Mouse (Mus musculus) cerebellum, postnatal 25 days (tissue): Measurements from ENCODE around the gene Capn3.

Experiments used
- DNase-seq, 2 experiments: peaks; one replicate each; pipeline ENCODE4 v3.0.0; 2021; ENCODE audit warnings: mixed read lengths in 2 of 2

Capn3 gene

DNA sequence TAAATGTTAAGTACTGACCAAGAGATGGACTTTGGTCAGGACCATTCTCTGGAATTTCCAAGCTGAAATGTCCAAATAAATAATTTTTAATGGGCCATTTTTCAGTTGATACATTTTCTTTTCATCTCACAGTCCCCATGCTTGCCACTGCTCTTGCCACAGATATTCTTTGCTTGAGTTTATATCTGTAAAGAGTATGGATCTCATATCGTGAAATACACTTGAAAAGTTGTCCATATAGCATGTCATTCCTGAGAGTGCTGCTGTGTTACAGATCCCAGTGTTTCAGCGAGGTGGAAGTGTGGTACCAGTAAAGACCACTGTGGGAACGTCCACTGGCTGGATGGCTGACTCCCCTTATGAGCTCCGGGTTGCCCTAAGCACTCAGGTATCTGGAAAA lies at the start of gene Capn3:
Gene Capn3, plus strand, starts transcription at position 301 of the 400 bp plus-strand sequence.
- DNase-seq: no peak

DNA sequence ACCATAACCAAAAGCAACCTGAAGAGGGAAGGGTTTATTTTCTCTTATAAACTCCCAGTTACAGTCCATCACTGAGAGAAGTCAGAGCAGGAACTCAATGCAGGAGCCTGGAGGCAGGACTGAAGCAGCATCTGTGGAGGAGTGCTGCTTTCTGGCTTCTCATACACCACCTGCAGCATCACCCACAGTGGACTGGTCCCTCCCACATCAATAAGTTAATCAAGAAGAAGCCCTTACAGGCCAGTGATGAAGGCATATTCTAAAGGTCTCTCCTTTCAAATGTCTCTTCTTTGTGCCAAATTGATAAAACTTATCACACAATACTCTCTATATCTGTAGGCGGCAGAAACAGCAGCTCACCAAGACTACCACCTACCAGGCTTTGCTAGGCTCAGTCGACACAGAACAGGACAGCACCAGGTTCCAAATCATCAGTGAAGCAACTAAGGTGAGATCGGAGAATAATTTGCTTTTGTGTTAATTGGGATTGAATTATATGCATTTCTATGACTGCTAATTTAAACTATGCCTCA lies 44.7 kb upstream of the Capn3 start:
- no peak for DNase-seq

DNA sequence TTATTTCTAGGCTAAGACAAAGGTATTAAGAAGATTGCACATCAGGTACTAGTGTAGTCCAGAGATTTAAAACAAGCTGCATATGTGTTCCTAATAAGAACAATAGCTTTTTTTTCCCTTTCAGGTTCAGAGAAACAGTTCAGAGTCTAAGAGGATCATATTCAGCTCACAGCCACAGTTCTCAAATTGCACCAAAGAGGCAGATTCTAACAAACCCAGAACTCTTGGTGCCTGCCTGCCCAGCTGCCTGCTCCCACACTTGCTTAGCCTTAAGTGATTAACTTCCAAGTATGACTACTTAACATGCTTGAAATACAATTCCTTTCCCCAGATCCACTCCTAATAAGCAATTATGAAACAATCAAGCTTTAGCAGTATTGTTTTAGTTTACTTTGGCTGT lies 41.7 kb upstream of the Capn3 start:
- DNase-seq: no peak

DNA sequence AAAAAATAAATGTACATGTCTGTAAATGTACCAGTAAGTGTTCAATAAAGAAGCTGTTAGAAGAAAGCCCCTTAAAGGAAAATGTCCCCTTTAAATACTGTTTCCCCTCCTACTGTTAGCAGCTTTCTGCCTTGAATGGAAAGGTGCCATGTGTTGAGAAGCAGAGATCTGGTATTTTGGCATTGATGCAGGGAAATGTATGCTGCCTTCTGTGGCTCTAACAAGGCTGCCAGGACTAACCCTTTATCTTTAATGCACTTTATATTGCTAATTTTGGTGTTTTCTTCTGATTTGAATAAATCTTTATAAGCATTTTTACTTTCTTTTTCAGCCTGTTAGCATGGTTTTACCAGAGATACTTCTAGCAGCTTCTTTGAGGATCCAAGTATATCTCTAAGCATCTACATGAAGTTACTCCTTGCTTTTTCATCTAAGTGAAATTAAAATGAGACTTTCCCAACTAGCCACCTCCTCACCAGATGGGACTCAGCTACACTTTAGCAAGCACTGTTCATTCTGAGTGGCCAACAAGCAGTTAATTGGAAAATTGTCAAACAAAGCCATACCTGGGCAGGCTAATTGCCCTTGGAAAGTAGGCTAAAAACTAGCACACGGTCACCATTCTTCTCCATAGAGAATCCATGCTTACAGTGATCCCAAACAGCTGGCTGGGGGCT lies 40.9 kb upstream of the Capn3 start:
- peak; percentile 27 to 61 for DNase-seq

DNA sequence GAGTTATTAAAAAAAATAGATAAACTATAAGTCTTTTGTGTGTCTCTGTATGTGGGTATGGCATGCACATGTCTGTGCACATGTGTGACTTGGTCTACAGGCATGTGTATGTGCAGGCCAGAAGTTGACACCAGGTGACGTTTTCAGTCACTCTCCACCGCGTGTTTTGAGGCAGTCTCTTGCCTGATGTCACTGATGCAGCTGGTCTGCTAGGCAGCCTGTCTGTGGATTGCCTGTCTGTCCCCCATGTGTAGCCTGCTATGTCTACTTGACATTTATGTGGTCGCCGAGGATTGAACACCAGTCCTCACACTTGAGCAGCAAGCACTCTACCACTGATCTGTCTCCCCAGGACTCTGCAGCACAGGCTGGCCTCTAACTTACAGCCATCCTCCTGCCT lies 31.4 kb upstream of the Capn3 start:
- DNase-seq: no peak

DNA sequence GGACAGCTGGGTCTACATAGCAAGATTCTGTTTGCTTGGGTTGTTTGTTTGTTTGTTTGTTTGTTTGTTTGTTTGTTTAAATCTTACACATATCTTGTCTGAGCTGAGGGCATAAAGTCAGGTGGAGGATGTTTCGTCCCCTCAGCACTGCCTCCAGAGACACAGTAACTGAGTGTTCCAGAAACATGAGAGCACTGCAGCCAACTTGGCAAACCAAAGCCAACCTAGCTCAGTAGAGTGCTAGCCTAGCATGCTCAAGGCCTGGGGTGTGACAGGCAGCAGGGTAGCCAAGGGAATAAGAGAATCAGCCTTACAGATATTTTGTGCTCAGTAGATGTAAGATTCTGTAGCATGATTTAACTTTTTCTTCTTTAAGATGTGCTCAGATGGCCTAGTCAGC lies 11.3 kb upstream of the Capn3 start:
- no peak for DNase-seq

DNA sequence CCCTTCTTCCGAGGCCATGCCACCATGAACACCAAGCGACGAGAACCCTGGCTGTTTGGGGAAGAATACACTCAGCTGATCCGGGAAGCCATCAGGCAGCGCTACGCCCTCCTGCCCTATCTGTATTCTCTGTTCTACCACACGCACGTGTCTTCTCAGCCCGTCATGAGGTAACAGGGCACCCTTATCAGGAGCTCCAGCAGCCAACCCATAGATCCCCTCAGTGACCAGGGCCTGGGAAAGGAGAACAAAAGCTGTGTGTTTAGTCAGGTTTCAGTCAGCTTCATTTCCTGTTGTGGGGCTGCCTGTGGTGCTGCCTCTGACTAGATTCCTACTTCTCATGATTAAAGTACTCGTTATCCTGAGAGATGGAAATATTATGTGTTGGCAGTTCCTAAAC lies 9.4 kb upstream of the Capn3 start:
- no peak for DNase-seq

DNA sequence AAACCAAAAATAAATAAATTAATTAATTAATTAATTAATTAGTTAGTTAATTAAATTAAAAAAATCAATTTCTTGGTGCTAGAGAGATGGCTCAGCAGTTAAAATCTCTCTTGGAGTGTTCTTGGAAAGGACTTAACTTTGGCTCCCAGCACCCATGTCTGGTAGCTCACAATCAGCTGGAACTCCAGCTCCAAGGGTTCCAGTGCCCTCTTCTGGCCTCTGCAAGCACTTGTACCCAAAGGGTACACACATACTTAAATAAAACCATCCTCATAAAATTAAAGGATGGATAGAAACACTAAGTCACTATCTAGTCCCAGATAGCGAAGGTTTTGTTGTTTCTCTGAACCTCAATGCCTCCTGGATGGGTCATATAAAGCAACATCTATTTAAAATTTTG lies 8.5 kb upstream of the Capn3 start:
- DNase-seq: no peak

DNA sequence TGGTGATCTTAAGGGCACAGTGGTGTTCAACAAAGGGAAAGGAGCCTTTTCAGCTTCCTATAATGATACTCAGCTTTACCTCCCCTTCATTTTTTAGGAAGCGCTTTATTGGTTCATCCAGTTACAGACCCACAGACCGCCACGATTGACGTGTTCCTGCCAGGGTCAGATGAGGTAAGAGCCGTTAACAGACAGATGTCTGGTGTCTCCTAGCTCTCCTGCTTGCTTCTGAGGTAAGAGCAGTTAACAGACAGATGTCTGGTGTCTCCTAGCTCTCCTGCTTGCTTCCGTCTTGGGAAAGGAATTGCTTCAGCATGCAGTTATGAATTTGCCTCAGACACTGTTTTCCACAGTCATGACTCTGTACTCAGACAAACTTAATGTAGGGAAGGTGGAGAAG lies 5.1 kb upstream of the Capn3 start:
- DNase-seq: no peak

DNA sequence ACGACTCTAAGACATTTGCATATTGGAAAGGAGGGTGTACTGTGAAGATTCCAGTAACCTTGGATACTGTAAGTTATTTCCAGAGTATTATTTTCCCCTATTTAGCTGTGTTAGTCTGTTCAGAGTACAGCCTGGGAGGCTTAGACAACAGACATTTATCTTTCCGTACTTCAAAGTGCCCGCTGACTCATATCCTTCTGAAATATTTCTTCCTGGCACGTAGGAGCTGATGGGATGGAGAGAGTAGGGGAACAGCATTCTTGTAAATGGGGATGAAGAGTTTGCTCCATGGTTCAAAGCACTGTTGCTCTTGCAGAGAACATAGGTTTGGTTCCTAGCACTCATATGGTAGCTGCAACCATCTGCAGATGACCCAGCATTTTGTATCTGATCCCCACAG lies 3.2 kb upstream of the Capn3 start:
- DNase-seq: no peak

DNA sequence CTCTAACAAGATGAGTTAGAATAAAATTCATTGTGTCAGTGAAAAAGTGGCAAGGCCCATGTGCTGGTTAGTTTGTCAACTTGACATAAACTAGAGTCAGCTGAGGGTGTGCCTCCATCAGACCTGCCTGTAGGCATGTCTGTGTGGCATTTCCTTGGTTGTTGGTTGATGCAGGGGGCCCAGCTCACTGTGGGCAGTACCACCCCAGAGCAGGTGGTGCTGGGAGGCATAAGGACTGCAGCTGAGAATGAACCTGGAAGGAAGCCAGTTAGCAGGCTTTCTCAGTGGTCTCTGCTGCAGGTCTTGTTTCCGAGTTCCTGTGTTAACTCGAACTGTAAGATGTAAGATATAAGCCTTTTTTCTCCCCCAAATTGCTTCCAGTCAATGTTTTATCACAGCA lies 832 bp upstream of the Capn3 start:
- no peak for DNase-seq

DNA sequence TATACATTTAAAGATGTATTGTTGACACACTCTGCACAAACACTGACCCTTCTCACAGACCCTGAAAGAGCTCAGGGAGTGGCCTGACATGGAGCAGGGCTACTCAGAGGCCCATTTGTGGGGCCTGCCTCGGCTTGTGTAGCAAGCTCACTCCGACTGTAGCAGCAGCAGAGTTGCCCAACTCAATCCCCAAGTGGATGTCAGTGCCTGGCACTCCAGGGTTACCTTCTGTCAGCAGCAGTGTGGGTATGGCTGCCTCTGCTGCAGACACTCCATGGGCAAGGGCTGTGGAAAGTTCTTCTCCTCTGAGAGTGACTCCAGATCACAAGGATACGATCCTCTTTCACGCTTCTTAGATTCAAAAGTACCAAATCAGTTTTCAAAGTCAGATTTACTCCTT lies 4.4 kb downstream of the Capn3 start:
- no peak for DNase-seq

DNA sequence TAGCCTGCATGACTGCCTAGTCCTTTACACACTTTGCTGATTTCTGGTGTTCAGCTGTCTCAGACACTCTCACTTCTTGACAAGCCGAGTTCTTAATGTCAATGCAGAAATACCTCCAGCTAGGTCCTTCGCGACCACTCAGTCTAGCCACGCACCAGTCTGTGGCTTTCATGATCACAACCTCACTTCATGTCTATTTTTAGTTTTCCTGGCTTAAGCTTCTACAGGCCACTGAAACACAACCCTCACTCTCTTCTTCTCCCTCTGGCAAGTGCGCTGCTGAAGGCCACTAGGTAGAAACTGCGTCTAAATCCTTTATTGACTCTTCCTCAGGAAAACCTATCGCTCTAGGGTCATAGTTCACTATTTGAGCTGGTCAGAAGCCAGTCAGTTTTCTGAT lies 7.5 kb downstream of the Capn3 start:
- DNase-seq: no peak

DNA sequence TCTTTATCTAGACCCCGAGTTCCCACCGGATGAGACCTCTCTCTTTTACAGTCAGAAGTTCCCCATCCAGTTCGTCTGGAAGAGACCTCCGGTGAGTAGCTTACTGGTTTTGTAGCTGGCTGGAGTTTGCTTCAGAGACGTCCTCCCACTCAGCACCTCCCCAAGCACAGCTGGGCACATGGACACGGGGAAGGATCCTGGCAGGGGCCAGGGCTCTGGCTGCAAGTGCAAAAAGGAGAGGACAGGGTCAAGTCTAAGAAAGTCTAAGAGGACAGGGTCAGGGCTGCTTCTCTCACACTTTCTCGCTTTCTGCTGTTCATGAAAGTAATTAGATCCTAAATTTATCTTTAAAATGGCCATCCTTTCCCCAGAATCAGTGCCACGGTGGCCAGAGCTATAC lies 8.3 kb downstream of the Capn3 start:
- no peak for DNase-seq

DNA sequence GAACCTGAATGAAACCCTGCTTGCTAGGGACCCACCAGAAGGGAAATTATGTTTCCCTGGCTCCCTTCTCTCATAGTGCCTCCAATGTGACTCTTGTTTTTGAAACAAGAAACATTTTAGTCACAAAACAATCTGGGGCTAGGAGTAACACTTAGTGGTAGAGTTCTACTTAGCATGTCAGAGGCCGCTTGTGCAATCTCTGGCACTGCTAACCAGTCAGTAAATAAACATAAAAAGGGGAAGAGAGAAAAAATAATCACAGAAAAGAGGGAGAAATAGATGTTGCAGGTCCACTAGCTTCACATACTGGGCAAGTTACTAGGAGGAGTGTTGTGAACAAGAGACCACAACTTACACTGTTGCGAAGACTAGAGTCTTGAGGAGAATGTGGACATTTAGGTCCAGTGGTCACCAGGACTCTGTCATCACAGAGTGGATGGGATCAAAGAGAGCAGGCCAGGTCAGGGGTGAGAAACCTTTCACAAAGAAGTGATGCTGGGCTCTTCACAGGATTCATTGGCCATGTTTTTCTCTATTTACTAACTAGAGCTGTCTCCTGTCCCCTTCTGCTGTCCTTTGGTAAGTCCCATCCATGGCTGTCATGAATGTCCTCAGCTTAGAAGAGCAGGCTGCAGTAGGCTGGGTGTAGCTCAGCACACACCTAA lies 9.0 kb downstream of the Capn3 start:
- no peak for DNase-seq

DNA sequence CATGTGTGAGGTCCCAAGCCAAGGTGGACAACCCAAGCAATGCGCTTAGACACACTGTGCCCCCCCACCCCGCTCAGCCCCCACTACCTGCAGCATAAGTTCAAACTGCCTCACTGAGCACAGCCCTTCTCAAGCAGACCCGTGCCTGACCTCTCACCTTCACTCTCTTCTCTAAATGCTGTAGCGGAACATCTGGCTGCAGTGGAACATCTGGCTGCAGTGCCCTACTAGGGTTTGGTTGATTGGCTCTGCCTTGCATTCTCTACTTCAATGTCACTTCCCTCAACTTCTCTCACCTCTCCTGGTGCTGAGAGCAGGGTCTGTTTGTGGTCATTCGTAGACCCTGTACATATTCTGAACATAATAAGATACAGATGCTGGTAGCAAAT lies 9.6 kb downstream of the Capn3 start:
- no peak for DNase-seq

DNA sequence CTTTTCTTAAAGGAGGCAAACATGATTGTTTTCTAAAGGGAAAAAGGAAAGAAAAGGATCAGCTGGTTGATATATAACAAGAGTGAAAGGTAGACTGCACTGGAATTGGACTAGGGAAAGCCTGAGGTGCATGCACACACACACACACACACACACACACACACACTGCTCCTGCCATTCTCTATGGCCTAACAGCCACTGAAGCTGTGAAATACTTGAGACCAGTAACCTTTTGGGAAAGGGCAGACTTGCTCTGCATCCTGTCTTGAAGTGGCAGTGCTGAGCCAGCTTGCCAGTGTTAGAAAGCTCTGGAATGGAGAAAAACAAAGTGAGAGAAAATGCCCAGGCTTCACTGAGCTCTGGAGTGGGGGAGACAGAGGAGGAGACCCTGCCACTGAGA lies 12.2 kb downstream of the Capn3 start:
- no peak for DNase-seq

DNA sequence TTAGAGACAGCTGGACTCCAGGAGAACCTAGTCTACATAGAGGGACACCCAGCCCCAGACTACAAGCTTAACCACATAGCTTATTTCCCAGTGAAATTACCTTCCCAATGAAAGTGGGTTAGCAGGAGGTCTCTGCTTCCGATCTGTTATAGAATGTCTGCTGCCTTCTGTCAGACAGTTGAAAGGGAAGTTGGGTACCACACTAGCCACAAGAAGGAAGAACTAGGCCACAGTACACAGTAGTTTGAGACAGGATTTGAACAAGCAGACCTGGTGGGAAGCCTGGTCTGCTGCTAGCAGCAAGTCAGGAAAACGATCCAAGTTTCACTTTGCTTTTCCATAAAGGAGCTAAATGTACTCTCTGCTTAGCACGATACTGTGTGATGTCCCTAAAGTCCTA lies 13.4 kb downstream of the Capn3 start:
- DNase-seq: no peak

DNA sequence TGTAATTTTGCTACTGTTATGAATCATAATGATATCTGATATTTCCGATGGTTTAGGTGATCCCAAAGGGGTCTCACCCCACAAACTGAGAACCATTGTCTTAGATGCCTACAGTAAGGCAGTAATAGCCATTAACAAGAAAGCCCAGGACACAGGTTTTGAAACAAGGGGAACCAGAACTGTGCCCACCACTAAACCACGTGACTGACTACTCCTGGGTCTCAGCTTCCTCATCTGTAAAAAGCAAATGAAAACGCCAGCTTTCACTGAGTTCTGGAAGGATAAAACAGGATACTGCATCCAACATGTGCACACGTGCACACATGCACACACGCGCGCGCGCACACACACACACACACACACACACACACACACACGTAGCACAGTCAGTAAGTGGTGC lies 13.9 kb downstream of the Capn3 start:
- no peak for DNase-seq

DNA sequence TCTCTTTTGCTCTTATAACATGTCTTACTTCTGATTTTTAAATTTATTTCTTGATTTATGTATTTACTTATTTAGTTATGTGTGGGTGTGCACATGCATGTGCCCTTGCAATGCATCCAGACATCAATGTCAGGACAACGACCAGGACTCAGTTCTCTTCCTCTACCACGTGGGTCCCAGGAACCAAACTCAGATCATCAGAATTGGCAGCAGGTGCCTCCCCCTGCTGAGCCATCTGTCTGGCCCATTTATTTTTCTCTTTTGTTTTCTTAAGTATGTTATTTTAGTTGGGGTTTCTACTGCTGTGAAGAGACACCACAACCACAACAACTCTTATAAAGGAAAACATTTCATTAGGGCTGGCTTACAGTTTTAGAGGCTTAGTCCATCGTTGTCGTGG lies 15.0 kb downstream of the Capn3 start:
- peak; percentile 62 to 72 for DNase-seq

DNA sequence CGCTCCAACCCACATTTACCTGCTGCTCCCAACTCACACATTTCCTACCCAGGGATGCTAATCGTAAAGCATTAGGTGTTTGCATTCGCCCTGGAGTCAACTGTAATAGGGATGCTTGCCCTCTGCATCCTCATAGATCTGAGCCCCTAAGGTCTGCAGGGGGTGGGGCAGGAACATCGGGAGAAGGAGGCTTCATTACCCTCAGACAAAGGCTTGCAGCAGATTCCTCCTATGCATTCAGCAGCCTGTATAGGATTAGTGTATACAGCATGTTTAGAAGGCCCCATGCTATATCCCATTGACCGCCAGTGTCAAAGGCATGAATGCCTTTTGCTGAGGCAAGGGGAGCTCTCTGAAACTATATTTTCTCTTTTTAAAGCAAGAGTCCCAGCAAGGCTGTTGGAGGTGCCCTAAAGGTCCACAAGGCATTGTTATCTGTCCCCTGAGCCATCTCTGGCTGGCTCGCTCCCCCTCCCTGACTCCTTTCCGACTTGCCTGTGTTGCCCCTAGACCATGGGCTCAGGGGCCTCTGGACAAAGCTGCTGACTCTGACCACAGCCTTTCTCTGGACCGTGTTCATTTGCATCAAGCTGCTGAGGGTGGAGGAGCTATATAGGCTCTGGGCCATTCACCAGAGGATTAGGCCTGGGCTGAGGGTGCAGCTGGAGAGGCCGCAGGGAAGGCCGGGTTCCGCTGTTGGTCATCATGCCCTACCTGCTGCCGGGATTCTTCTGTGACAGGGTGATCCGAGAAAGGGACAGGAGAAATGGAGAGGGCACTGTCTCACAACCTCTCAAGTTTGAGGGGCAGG lies 20.7 kb downstream of the Capn3 start:
- DNase-seq: no peak

DNA sequence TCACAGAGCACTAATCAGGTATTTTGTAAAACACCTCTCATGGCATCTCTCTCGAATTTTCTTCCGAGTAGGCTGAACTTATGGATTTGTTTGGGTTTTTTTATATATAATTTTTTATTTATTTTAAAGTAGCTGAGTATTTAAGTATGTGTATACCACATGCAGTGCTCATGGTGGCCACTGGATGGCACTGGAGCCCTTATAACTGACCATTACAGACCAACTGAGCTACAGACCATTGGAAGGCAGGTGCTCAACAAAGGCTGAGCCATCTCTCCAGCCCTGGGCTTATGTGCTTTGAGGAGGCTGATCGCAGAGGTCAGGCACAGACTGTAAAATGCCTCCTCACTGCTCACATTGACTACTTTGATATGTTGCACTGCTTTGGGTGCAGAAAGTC lies 22.8 kb downstream of the Capn3 start:
- peak; percentile 53 to 76 for DNase-seq

DNA sequence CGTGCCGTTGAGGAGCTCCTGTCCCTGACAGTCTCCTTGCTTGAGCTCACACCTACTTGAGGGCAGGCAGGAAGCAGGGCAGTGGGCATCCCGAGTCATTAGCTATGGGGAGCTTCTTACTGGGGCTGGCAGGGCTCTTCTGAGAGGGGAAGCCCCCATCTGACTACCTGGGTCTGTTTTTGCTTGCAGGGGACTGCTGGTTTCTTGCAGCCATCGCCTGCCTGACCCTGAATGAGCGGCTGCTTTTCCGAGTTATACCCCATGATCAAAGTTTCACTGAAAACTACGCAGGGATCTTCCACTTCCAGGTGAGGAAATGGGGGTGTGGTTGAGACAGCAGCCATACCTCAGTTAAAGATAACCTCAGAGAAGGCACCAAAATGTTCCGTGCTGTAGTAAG lies 26.1 kb downstream of the Capn3 start:
- no peak for DNase-seq
